Mouse (Mus musculus): Measurements from ENCODE around the gene Spon2. TPM values are rescaled to one million over a fixed set of nuclear protein-coding genes. Genes with fewer than 3 reads are reported as not detected.

Spon2 gene
- polyA plus RNA-seq, 1 experiment from 2014 or later: 59.7 TPM

DNA sequence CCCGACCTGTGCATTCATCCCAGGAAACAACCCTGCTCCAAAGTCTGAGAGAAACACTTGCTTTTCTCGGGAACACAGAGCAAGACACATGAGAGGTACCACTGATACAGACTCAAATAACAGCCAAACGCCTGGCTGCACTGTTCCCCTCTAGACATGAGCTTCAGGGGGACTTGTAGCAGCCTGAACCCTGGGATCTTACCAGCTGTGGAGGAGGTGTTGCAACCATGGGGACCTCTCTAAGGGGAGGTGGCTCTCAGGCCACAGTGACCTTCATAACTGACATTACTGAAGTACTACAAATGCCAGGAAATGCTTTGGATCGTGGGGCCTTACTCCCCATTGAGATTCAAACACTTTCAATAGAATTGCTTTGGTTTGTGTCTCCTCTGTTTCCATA, 3.5 kb downstream of the Spon2 start:
- Histone ChIP-seq H3K9me3 (replicated peaks) (no peaks in the 10 kb centered on the region), H3K36me3 (no peaks in the 10 kb centered on the region), H3K27me3 (no peaks in the 10 kb centered on the region), H3K4me2 (peak overlapping the region; percentile 42; the same call in 1 of the 2 replicates), H3K4me3 (no peak overlapping the region), H3K27ac (no peak overlapping the region), H3K9ac (no peak overlapping the region), H3K4me1 (replicated peaks) (peaks cover 48% of the 10 kb centered on the region)
- no peak for ATAC-seq (replicated peaks; ENCODE audit: insufficient number of reproducible peaks, insufficient read depth, low FRiP score, low read depth)
- WGBS: 53% methylated on average over 4 of the region's 4 CpGs

DNA sequence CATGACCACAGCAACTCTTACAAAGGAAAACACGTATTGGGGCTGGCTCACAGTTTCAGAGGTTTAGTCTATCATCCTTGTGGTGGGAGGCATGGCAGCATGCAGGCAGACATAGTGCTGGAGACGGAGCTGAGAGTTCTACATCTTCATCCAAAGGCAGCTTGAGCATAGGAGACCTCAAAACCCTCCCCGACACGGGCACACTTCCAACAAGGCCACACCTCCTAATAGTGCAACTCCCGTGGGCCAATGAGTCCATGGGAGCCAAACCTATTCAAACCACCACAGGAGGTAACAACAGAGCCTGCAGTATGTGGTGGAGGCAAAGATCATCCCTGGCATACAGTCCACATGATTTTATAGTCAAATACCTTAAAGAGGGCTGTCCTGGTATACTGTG, 7.0 kb downstream of the Spon2 start:
- WGBS: 76% methylated on average over 5 of the region's 5 CpGs
- H3K9me3 ChIP-seq (replicated peaks): no peaks in the 10 kb centered on the region
- H3K36me3 ChIP-seq: no peaks in the 10 kb centered on the region
- H3K4me2 ChIP-seq: no peak overlapping the region
- peaks cover 21% of the 10 kb centered on the region for H3K4me1 ChIP-seq (replicated peaks)
- no peak overlapping the region for H3K9ac ChIP-seq
- H3K27me3 ChIP-seq: no peaks in the 10 kb centered on the region
- no peak overlapping the region for H3K4me3 ChIP-seq
- H3K27ac ChIP-seq: no peak overlapping the region
- no peak for ATAC-seq (replicated peaks; ENCODE audit: insufficient number of reproducible peaks, insufficient read depth, low FRiP score, low read depth)

DNA sequence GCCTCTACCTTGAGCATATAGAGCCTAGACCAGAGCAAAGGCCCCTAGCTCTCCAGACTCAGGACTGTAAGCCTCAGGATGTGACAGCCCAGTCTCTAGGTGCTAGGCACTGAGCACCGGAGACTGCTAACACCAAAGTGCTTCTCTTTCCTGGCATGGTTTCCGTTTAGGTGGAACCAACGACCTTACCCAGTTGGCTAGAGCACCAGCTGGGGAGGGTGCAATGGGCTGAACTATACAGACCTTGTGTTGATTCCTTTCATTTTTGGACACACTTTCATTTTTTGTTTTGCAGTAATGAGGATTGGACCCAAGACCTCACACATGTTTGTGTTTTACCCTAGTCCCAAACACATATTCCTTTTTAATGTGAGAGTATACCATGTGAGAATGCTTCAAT, 7.7 kb downstream of the Spon2 start:
- H3K9me3 ChIP-seq (replicated peaks): no peaks in the 10 kb centered on the region
- no peak overlapping the region for H3K27ac ChIP-seq
- H3K9ac ChIP-seq: no peak overlapping the region
- H3K4me2 ChIP-seq: no peak overlapping the region
- whole genome bisulfite sequencing: 91% methylated on average over 3 of the region's 3 CpGs
- peaks cover 15% of the 10 kb centered on the region for H3K4me1 ChIP-seq (replicated peaks)
- no peaks in the 10 kb centered on the region for H3K27me3 ChIP-seq
- H3K4me3 ChIP-seq: no peak overlapping the region
- no peaks in the 10 kb centered on the region for H3K36me3 ChIP-seq
- no peak for ATAC-seq (replicated peaks; ENCODE audit: insufficient number of reproducible peaks, insufficient read depth, low FRiP score, low read depth)

DNA sequence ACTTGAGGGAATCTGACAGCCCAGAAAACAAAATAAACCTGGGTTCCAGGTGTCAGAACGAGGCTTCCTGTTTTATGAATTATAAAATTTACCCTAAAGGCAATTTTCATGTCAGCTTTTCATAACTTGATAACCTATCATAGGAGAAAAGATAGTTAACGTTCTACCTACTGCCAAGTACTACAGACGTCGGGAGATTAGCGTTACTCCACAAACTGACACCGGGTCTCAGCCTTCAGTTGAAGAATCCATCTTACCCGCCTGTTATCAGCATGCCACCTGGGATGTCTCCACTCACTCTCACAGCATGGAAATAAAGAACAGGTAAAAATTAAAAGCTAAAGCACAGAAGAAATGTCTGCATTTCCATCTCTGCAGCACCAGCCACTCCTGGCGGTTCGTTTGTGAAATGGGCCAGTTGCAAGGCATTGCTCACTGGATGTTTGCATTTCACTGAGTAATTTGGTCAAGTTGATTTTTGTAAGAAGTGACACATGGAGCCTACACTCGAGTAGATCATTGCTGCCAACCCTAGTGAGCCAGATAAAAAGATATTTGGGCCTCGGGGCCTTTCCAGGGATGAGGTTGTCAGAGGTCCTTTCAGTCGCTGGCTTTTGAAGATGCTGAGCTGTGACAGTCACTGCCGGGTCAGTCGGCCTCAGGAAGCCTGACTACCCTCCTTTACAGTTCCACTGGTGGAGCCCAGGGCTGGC, 9.6 kb downstream of the Spon2 start:
- 53% methylated on average over 14 of the region's 14 CpGs for WGBS
- Histone ChIP-seq H3K27me3 (no peaks in the 10 kb centered on the region), H3K4me2 (no peak overlapping the region), H3K9me3 (replicated peaks) (no peaks in the 10 kb centered on the region), H3K9ac (no peak overlapping the region), H3K4me3 (no peak overlapping the region), H3K27ac (no peak overlapping the region), H3K4me1 (replicated peaks) (peaks cover 8% of the 10 kb centered on the region), H3K36me3 (no peaks in the 10 kb centered on the region)
- ATAC-seq (replicated peaks; ENCODE audit: insufficient number of reproducible peaks, insufficient read depth, low FRiP score, low read depth): no peak

DNA sequence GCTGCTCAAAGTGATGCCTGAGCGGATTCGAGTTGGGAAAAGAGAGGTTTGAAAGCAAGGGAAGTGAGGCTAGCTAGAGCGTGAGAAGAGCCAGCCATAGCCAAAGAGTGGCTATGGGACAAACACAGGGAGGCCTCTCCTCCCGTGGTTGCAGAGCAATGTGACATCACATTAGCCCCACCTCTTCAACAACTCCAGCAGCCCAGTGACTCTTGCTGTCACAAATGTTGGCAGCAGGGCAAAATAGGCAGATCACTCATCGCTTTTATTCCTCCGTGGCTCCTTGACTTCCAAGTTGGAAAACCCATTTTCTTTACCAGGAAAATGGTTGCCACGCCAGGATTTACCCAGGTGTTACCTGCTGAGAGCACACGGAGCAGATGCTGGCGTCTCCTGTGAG, 11.1 kb downstream of the Spon2 start:
- no peaks in the 10 kb centered on the region for H3K36me3 ChIP-seq
- no peak overlapping the region for H3K27ac ChIP-seq
- no peak overlapping the region for H3K4me3 ChIP-seq
- H3K4me2 ChIP-seq: no peak overlapping the region
- WGBS: 51% methylated on average over 9 of the region's 9 CpGs
- no peaks in the 10 kb centered on the region for H3K9me3 ChIP-seq (replicated peaks)
- peaks cover 5% of the 10 kb centered on the region; the same call in 1 of the 2 replicates for H3K27me3 ChIP-seq
- H3K4me1 ChIP-seq (replicated peaks): peaks cover 8% of the 10 kb centered on the region
- no peak for ATAC-seq (replicated peaks; ENCODE audit: insufficient number of reproducible peaks, insufficient read depth, low FRiP score, low read depth)
- no peak overlapping the region for H3K9ac ChIP-seq

DNA sequence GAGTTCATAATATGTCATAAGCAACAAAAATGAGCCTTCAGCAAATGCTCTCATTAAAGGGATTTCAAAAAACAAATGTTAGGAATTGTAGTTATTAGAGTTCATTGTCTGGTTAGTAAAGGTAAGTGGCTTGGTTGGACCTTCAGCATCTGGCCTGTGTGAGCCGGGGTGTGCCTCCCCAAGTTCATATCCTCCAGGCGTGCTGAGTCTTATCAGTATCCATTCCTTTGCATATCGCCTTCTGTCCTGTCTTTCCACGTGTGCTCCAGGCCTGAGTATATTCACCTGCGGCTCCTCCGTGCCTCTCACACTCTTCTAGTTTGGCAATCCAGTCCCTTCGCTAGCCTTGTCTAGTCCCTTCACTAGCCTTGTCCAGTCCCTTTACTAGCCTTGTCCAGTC, 11.9 kb downstream of the Spon2 start:
- no peak overlapping the region for H3K4me2 ChIP-seq
- H3K9me3 ChIP-seq (replicated peaks): no peaks in the 10 kb centered on the region

DNA sequence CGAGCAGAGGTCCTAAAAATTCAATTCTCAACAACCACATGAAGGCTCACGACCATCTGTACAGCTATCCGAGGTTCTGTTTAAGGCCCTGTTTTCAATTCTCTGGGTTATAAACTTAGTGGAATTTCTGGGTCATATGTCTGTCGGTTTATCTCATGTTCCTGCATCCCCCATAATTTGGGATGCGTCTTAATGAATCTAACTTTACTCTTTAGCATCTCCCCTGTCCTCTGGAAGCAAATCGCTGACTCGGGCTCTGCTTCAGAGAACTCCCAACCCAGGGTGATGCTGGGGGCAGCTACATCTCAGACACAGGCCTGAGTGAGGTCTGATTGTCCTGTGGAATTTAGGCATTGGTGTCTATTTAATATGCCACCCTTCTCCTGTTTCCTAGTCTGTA, 14.0 kb downstream of the Spon2 start:
- Histone ChIP-seq H3K27me3 (peaks cover 5% of the 10 kb centered on the region; the same call in 1 of the 2 replicates), H3K9ac (no peak overlapping the region), H3K4me2 (peak overlapping the region; percentile 60; the same call in 1 of the 2 replicates), H3K36me3 (no peaks in the 10 kb centered on the region), H3K4me3 (no peak overlapping the region), H3K4me1 (replicated peaks) (peaks cover 8% of the 10 kb centered on the region), H3K9me3 (replicated peaks) (no peaks in the 10 kb centered on the region), H3K27ac (no peak overlapping the region)
- WGBS: 69% methylated on average over 7 of the region's 7 CpGs
- ATAC-seq (replicated peaks; ENCODE audit: insufficient number of reproducible peaks, insufficient read depth, low FRiP score, low read depth): no peak

More for the DNA sequence above, 11.9 kb downstream of the Spon2 start:
- H3K4me1 ChIP-seq (replicated peaks): peaks cover 8% of the 10 kb centered on the region
- no peaks in the 10 kb centered on the region for H3K36me3 ChIP-seq
- H3K9ac ChIP-seq: no peak overlapping the region
- H3K4me3 ChIP-seq: no peak overlapping the region
- ATAC-seq (replicated peaks; ENCODE audit: insufficient number of reproducible peaks, insufficient read depth, low FRiP score, low read depth): no peak
- H3K27me3 ChIP-seq: peaks cover 5% of the 10 kb centered on the region; the same call in 1 of the 2 replicates
- 64% methylated on average over 7 of the region's 7 CpGs for WGBS
- H3K27ac ChIP-seq: no peak overlapping the region

DNA sequence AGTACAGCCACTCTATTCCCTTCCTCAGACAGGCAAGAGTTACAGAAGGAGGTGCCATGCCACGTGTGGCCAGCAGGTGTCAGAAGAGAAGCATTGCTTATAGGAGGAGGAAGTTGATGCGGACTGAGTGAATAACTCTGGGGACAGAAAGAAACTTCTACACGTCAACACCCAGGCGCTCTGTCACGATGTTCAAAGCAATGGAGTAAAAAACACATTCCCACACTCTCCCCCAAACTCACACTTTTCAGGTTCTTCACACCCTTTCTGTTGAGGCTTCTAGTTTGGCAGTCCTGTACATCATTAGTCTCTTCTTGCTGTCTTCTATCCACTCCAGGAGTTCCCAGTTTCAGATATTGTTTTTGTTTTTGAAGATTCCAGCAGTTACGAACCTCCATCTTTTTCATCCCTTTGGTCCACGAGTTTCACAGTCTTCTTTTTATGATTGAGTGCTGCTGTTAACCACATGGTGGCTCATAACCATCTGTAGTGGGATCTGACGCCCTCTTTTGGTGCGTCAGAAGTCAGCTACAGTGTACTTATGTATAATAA, 14.5 kb downstream of the Spon2 start:
- H3K27ac ChIP-seq: no peak overlapping the region
- H3K36me3 ChIP-seq: no peaks in the 10 kb centered on the region
- peak overlapping the region; percentile 60 for H3K4me2 ChIP-seq
- H3K4me3 ChIP-seq: peak overlapping the region; percentile 29
- no peak for ATAC-seq (replicated peaks; ENCODE audit: insufficient number of reproducible peaks, insufficient read depth, low FRiP score, low read depth)
- H3K9me3 ChIP-seq (replicated peaks): no peaks in the 10 kb centered on the region
- peaks cover 5% of the 10 kb centered on the region; the same call in 1 of the 2 replicates for H3K27me3 ChIP-seq
- H3K9ac ChIP-seq: no peak overlapping the region
- H3K4me1 ChIP-seq (replicated peaks): peaks cover 8% of the 10 kb centered on the region
- 13% methylated on average over 9 of the region's 9 CpGs for WGBS

DNA sequence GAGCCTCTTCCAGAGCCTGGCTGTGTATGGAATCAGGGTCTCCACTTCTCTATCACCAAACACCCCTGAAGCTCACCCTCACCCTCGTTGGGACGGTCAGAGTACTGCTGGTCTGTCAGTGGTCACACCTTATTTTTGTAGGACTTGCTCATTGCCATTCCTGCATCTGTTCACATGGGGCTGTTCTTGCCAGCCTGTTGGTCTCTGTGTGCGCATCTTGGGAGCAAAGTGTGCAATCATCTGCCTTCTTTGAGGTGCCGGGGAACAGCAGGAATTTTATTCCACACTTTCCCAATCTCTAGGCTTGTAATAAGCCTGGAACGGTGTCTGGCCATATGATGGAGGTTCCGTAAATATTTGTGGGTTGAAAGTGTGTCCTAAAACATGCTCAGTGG, 15.1 kb downstream of the Spon2 start:
- ATAC-seq (replicated peaks; ENCODE audit: insufficient number of reproducible peaks, insufficient read depth, low FRiP score, low read depth): no peak
- no peaks in the 10 kb centered on the region for H3K9me3 ChIP-seq (replicated peaks)
- H3K4me1 ChIP-seq (replicated peaks): peaks cover 8% of the 10 kb centered on the region
- 70% methylated on average over 6 of the region's 6 CpGs for WGBS
- no peak overlapping the region for H3K4me2 ChIP-seq
- no peak overlapping the region for H3K27ac ChIP-seq
- no peak overlapping the region for H3K4me3 ChIP-seq
- peaks cover 5% of the 10 kb centered on the region; the same call in 1 of the 2 replicates for H3K27me3 ChIP-seq
- H3K36me3 ChIP-seq: no peaks in the 10 kb centered on the region
- no peak overlapping the region for H3K9ac ChIP-seq

DNA sequence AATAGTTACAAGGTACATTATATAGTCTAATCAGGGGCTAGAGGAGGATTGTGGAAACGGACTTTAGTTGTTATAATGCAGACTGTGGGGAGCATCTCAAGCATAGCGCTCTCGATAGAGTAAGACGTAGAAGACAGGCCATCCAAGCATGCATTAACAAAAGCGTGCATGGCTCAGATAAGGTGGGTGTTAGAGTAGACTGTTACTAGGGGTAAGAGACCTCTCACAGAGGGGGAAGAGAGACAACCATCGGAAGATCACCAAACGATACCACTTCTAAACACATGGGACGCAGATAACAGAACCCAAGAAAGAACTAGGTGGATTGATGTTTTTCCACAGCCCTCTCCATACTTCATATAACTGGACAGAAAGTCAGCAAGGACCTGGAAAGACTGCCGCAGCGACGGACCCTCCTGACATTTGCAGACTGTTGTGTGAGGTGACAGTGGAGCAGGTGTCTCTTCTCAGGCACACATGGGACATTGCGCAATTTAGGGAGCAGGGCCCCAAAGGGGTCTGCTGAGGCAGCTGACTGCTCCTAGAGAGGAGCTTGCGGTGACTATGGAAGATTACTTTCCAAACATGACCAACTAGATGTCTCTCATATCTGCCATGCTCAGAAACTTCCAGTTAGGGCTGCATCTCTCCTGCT, 15.6 kb downstream of the Spon2 start:
- H3K4me3 ChIP-seq: no peak overlapping the region
- ATAC-seq (replicated peaks; ENCODE audit: insufficient number of reproducible peaks, insufficient read depth, low FRiP score, low read depth): no peak
- no peaks in the 10 kb centered on the region for H3K9me3 ChIP-seq (replicated peaks)
- peaks cover 5% of the 10 kb centered on the region; the same call in 1 of the 2 replicates for H3K27me3 ChIP-seq
- no peak overlapping the region for H3K27ac ChIP-seq
- H3K9ac ChIP-seq: no peak overlapping the region
- H3K36me3 ChIP-seq: no peaks in the 10 kb centered on the region
- peaks cover 8% of the 10 kb centered on the region for H3K4me1 ChIP-seq (replicated peaks)
- whole genome bisulfite sequencing: 67% methylated on average over 13 of the region's 13 CpGs
- no peak overlapping the region for H3K4me2 ChIP-seq

DNA sequence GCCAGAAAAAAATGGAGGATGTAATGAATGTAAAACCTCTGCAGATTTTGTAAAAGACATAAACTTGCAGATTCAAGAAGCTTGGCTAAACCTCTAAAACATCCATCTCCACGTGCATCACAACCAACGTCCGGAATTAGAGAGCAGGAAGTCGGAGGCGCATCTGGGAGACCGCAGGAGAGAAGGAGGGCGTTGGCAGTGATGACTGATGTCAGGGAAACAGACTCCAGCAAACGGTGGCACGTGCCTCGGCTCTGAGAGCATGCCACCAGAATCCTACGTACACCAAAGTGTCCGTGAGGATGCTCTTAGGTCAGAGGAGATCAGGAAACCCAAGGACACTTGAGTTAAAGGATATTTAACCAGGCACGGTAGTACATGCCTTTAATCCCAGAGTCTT, 16.6 kb downstream of the Spon2 start:
- Histone ChIP-seq H3K27ac (no peak overlapping the region), H3K4me2 (no peak overlapping the region), H3K4me3 (no peak overlapping the region), H3K36me3 (no peaks in the 10 kb centered on the region), H3K27me3 (peaks cover 5% of the 10 kb centered on the region; the same call in 1 of the 2 replicates), H3K9me3 (replicated peaks) (no peaks in the 10 kb centered on the region), H3K9ac (no peak overlapping the region), H3K4me1 (replicated peaks) (peaks cover 5% of the 10 kb centered on the region)
- no peak for ATAC-seq (replicated peaks; ENCODE audit: insufficient number of reproducible peaks, insufficient read depth, low FRiP score, low read depth)
- WGBS: 37% methylated on average over 13 of the region's 13 CpGs
